Mouse (Mus musculus): Measurements from ENCODE around the gene Thnsl2. TPM values are rescaled to one million over a fixed set of nuclear protein-coding genes. Genes with fewer than 3 reads are reported as not detected.

Thnsl2 gene
- polyA plus RNA-seq, 1 experiment, result 1.6 TPM

DNA sequence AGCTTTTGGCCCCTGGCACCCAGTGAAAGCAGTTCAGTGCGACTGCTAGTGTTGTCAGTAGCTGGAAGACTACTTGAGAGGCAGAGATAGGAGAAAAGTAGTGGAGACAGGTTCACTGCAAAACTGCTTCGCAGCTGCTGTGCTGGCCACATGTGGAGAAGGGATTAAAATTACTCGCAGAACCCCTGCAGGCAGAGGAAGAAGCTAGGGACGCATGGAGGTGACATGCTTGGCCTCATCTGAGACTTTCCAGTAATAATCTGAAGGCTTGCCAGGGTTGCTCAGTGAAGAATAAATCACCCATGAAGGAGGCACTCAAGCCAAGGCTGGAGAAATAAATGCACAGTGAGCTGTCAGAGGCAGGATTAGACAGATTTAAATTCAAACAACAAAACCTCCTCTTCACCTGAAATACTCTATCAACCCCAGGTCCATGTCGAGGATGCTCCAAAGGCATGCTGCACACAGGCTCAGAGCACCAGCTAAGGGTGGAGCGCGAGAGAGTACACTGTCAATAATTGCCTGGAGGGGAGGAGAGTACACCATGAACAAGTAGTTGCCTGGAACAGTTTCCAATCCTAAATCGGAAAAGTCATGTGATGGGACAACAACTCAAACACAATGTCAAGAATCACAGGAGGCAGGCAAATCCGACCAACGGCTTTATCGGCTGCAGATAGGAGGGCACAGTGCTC lies 32.7 kb downstream of the Thnsl2 start:
- Histone ChIP-seq H3K9me3 (peaks cover 8% of the 10 kb centered on the region; the same call in 1 of the 2 replicates), H3K4me3 (replicated peaks) (no peak overlapping the region), H3K36me3 (replicated peaks; ENCODE audit: low read length) (no peaks in the 10 kb centered on the region), H3K27me3 (replicated peaks) (peaks cover 20% of the 10 kb centered on the region), H3K4me1 (peaks cover 3% of the 10 kb centered on the region; the same call in 1 of the 2 replicates)
- TF ChIP-seq FLI1 (IDR thresholded peaks at IDR 0.05; ENCODE audit: low read length) (no peak), GATA1 (IDR thresholded peaks at IDR 0.05; ENCODE audit: borderline replicate concordance, low read length) (no peak)

DNA sequence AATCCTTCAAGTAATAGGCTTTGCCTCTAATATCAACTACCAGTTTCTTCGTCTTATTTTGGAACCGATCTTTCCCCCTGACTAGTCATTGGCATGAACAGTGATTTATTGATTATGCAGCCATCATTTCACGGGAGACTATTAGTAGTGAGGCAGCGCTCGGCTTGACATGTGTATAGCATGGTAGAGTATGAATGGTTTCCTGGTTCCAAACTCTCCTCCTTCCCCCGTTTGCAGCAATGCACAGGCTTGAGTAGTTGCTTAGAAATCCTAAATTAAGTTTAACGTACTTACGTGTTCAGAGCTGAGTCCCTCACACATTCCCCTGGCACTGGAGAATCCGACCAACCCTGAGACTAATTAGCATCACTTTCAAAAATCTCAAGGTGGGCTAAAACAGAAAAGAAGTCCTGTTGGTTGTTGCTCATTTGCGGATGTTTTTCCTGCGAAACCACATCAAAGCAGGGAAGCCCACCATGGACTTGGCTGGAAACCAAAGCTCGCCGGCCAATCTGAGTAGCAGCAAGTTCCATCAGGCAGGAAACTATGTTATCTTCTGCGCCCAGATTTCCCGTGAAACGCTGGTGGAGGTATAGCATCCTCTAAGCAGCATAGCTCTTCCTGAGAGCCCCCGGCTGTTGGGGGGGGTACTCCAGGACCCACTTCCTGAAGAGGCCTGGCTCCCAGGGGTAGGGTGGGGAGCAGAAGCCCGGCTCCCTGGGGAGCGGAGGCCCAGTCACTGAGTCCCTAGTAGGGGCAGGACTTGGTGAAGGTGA lies 37.9 kb downstream of the Thnsl2 start:
- H3K4me3 ChIP-seq (replicated peaks), result no peak overlapping the region
- no peak for TF ChIP-seq GATA1 (IDR thresholded peaks at IDR 0.05; ENCODE audit: borderline replicate concordance, low read length)
- no peak for TF ChIP-seq FLI1 (IDR thresholded peaks at IDR 0.05; ENCODE audit: low read length)

DNA sequence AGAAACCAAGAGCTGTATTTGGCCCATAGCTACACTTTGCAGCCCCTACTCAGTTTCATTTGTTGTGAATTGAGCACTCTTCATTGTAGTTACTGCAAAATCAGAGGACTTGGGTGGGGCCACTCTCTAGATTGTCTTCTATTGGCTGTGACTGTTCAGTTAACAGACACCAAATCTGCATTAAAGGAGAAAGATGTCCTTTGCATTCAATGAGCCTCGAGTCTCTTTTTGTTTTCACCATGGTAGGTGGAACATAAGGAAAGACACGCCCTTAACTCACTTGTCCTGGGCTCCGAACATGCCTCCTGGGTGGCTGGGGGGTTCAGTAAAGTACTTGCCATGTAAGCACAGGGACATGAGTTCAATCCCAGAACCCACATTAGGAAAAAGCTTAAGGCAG lies 48.1 kb downstream of the Thnsl2 start:
- Histone ChIP-seq H3K4me1 (no peaks in the 10 kb centered on the region), H3K27me3 (replicated peaks) (peaks cover 3% of the 10 kb centered on the region), H3K36me3 (replicated peaks; ENCODE audit: low read length) (no peaks in the 10 kb centered on the region), H3K4me3 (replicated peaks) (no peak overlapping the region), H3K9me3 (no peaks in the 10 kb centered on the region)
- TF ChIP-seq GATA1 (IDR thresholded peaks at IDR 0.05; ENCODE audit: borderline replicate concordance, low read length), result no peak
- TF ChIP-seq FLI1 (IDR thresholded peaks at IDR 0.05; ENCODE audit: low read length), result no peak

More for the DNA sequence above, 37.9 kb downstream of the Thnsl2 start:
- Histone ChIP-seq H3K9me3 (no peaks in the 10 kb centered on the region), H3K36me3 (replicated peaks; ENCODE audit: low read length) (no peaks in the 10 kb centered on the region), H3K27me3 (replicated peaks) (peaks cover 15% of the 10 kb centered on the region), H3K4me1 (peaks cover 4% of the 10 kb centered on the region; the same call in 1 of the 2 replicates)

DNA sequence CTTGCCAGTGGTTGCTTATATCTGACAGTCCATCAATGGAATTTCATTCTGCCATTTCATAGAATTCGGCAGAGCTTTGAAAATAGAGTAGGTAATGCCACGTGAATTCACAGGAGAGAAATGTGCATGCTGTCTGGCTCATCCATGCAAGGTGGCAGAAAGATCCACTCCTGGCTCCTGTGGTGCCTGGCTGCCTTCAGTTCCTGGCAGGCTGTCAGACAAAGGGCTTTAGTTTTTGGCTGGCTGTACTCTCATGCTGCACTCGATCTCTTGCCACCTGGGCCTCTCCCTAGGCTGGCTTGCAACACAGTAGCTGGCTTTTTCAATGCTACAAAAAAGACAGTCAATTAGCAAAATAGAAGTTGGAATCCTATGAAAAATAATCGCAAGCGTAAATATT lies 49.5 kb downstream of the Thnsl2 start:
- Histone ChIP-seq H3K4me1 (0 out of 2 replicates have a peak, but pooled peaks cover 2% of the 10 kb centered on the region), H3K36me3 (replicated peaks; ENCODE audit: low read length) (no peaks in the 10 kb centered on the region), H3K9me3 (no peaks in the 10 kb centered on the region), H3K27me3 (replicated peaks) (peaks cover 3% of the 10 kb centered on the region), H3K4me3 (replicated peaks) (no peak overlapping the region)
- TF ChIP-seq FLI1 (IDR thresholded peaks at IDR 0.05; ENCODE audit: low read length) (no peak), GATA1 (IDR thresholded peaks at IDR 0.05; ENCODE audit: borderline replicate concordance, low read length) (no peak)

DNA sequence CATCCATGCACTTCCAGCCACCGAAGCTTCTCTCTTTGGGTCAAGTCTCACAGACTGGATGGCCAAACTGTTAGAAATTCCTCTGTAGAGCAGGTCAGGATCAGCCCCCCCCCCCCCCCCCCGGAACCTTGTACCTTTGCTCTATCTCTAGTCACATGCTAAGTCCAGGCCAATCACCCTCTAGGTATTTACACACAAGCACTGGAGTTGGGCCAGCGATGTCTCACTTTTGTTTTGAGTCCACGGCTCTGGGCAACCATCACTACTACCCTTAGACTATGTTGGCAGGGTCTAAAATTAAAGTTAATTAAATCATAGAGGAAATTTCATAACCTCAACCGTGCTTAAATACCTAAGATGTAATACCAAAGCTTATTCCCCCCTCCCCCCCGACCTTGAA lies 50.6 kb downstream of the Thnsl2 start:
- Histone ChIP-seq H3K36me3 (replicated peaks; ENCODE audit: low read length) (no peaks in the 10 kb centered on the region), H3K27me3 (replicated peaks) (peaks cover under 1% of the 10 kb centered on the region), H3K9me3 (no peaks in the 10 kb centered on the region), H3K4me1 (0 out of 2 replicates have a peak, but pooled peaks cover 2% of the 10 kb centered on the region), H3K4me3 (replicated peaks) (no peak overlapping the region)
- TF ChIP-seq GATA1 (IDR thresholded peaks at IDR 0.05; ENCODE audit: borderline replicate concordance, low read length) (no peak), FLI1 (IDR thresholded peaks at IDR 0.05; ENCODE audit: low read length) (no peak)

DNA sequence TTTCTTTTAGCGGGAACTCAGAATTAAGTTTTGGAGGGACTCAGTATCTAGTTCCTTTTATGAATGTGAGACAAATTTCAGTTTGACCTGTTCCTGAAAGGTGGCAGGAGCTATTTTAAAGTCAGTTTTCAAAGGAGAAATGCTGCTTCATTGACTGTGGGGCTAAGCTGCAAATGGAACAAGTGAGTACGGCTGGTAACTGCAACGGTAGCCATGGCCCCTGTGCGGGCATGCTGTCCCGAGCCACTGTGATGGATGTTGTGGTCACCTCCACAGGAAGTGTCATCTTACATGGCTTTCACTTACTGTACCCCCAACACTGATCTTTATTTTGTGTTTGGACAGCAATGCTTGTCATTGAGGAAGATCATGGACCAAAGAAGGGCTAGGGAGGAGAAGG lies 53.8 kb downstream of the Thnsl2 start:
- Histone ChIP-seq H3K4me3 (replicated peaks) (peak overlapping the region; percentile 34), H3K9me3 (peaks cover 4% of the 10 kb centered on the region; the same call in 1 of the 2 replicates), H3K4me1 (0 out of 2 replicates have a peak, but pooled peaks cover 2% of the 10 kb centered on the region), H3K36me3 (replicated peaks; ENCODE audit: low read length) (no peaks in the 10 kb centered on the region), H3K27me3 (replicated peaks) (no peaks in the 10 kb centered on the region)
- TF ChIP-seq FLI1 (IDR thresholded peaks at IDR 0.05; ENCODE audit: low read length) (no peak), GATA1 (IDR thresholded peaks at IDR 0.05; ENCODE audit: borderline replicate concordance, low read length) (no peak)

DNA sequence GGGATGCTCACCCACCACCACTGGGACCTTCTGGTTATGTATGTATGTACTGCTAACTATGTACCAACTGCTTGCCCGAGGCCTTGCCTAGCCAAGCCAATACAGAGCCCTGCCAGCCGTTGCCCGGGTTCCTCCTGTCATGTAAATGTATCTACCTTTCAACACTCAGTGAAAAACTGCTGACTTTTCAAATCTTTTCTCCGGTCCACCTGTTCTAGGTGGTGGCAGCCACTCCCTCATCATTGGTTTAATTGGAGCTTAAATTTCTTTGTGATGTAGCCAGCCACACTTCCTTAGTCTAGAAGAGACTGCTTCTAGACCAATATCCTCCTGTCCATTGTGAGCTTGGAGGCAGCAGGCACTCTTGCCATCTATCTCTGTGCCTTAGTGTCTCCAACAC lies 54.5 kb downstream of the Thnsl2 start:
- Histone ChIP-seq H3K27me3 (replicated peaks) (no peaks in the 10 kb centered on the region), H3K4me3 (replicated peaks) (no peak overlapping the region), H3K36me3 (replicated peaks; ENCODE audit: low read length) (no peaks in the 10 kb centered on the region), H3K9me3 (peaks cover 4% of the 10 kb centered on the region; the same call in 1 of the 2 replicates), H3K4me1 (0 out of 2 replicates have a peak, but pooled peaks cover 2% of the 10 kb centered on the region)
- TF ChIP-seq GATA1 (IDR thresholded peaks at IDR 0.05; ENCODE audit: borderline replicate concordance, low read length) (no peak), FLI1 (IDR thresholded peaks at IDR 0.05; ENCODE audit: low read length) (no peak)

DNA sequence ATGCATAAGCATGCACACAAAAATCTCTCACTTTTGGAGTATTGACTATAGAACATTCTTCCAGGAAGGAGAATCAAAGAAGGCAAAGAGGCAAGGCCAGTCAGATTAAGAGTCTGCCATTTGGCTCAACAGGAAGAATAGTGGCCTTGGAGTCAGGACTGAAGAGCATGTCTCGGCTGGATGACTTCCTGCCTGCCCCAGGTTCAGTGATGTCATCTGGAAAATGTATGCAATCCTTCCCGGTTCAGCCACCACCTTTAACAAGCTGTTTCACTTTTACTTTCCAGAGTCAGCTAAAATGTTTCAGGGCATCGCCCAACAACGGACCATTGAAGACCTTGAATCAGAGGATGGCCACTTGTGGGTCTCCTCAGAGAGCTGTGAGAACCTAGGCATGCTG lies 55.2 kb downstream of the Thnsl2 start:
- Histone ChIP-seq H3K27me3 (replicated peaks) (no peaks in the 10 kb centered on the region), H3K9me3 (peaks cover 4% of the 10 kb centered on the region; the same call in 1 of the 2 replicates), H3K36me3 (replicated peaks; ENCODE audit: low read length) (no peaks in the 10 kb centered on the region), H3K4me3 (replicated peaks) (no peak overlapping the region), H3K4me1 (0 out of 2 replicates have a peak, but pooled peaks cover 2% of the 10 kb centered on the region)
- TF ChIP-seq FLI1 (IDR thresholded peaks at IDR 0.05; ENCODE audit: low read length) (no peak), GATA1 (IDR thresholded peaks at IDR 0.05; ENCODE audit: borderline replicate concordance, low read length) (no peak)

DNA sequence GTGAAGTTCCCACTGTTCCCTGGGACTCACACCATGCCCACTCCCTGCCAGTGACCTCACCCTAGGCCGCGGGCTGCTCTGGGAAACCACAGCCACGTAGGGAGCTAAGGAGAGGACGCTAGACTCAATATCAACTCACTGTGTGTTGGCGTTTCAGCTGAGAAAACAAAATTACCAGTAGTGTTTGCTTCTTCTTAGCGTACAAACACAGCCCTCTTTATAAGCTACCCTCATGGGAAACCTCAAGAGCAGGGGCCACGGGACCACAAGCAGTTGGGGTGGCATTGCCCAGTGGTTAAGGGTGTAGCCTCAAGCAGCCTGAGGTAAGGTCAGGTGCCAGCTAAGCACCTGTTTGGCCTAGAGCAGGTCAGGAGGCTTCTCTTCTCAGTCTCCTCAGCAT lies 60.8 kb downstream of the Thnsl2 start:
- H3K4me3 ChIP-seq (replicated peaks), result no peak overlapping the region
- no peaks in the 10 kb centered on the region for H3K27me3 ChIP-seq (replicated peaks)
- no peaks in the 10 kb centered on the region for H3K4me1 ChIP-seq
- TF ChIP-seq GATA1 (IDR thresholded peaks at IDR 0.05; ENCODE audit: borderline replicate concordance, low read length) (no peak), FLI1 (IDR thresholded peaks at IDR 0.05; ENCODE audit: low read length) (no peak)
- no peaks in the 10 kb centered on the region for H3K36me3 ChIP-seq (replicated peaks; ENCODE audit: low read length)
- H3K9me3 ChIP-seq, result peaks cover 4% of the 10 kb centered on the region; the same call in 1 of the 2 replicates

DNA sequence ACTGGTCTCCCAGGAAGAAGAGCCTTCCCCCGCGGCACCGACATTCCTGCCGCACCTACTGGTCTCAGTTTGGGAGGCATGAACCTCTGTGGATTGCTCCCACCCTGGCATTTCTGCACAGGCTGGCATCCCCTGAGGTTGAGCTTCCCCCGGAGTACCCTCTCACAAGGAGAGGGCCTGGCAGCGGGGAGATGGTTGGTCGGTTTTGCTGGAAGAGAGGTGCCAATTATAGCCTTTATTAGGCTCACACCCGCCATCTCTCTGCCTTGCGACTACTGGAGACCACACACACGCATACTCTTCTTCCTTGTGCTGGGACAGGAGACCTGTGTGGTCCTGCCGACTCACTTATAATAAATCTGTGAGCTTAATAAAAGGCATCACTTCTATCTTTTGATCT lies 62.2 kb downstream of the Thnsl2 start:
- Histone ChIP-seq H3K4me3 (replicated peaks) (no peak overlapping the region), H3K9me3 (peaks cover 2% of the 10 kb centered on the region; the same call in 1 of the 2 replicates), H3K4me1 (no peaks in the 10 kb centered on the region), H3K36me3 (replicated peaks; ENCODE audit: low read length) (no peaks in the 10 kb centered on the region), H3K27me3 (replicated peaks) (no peaks in the 10 kb centered on the region)
- no peak for TF ChIP-seq FLI1 (IDR thresholded peaks at IDR 0.05; ENCODE audit: low read length)
- no peak for TF ChIP-seq GATA1 (IDR thresholded peaks at IDR 0.05; ENCODE audit: borderline replicate concordance, low read length)
